Mouse (Mus musculus) ES-Bruce4 (cell line): ENCODE measurements at regions not wholly inside any gene's neighbourhood (a gene's known extent, or its start where the extent isn't known, plus 50 kb on each side); places are given as distances from the start of the nearest gene placed in this dataset.

Experiments
- H3K27ac ChIP-seq: 2 replicates; pipeline ENCODE4 v1.5.1; 2012; ENCODE audit warnings: low read length, inconsistent platforms; ENCODE audit not compliant: insufficient read depth
- H3K27me3 ChIP-seq: 2 replicates; pipeline ENCODE4 v1.6.1; 2012; ENCODE audit warnings: mild to moderate bottlenecking, low read length, inconsistent platforms; ENCODE audit not compliant: control insufficient read depth, poor library complexity, insufficient read depth, severe bottlenecking
- H3K36me3 ChIP-seq: 2 replicates; pipeline ENCODE4 v1.6.1; 2012; ENCODE audit warnings: inconsistent platforms, mild to moderate bottlenecking, low read length, moderate library complexity; ENCODE audit not compliant: control insufficient read depth, poor library complexity, insufficient read depth, severe bottlenecking
- H3K4me1 ChIP-seq: one replicate; pipeline ENCODE4 v1.8.1; 2011; ENCODE audit warnings: low read length; ENCODE audit not compliant: control insufficient read depth, insufficient read depth
- H3K4me3 ChIP-seq: 2 replicates; pipeline ENCODE4 v1.5.1; 2011; ENCODE audit warnings: low read depth, mild to moderate bottlenecking, low read length
- H3K9ac ChIP-seq: 2 replicates; pipeline ENCODE4 v1.6.1; 2012; ENCODE audit warnings: low read depth, mild to moderate bottlenecking, inconsistent platforms; ENCODE audit not compliant: poor library complexity, severe bottlenecking
- H3K9me3 ChIP-seq: replicated peaks from 2 replicates; pipeline ENCODE4 v1.6.1; 2012; ENCODE audit warnings: mild to moderate bottlenecking, low read length, inconsistent platforms; ENCODE audit not compliant: control insufficient read depth, poor library complexity, insufficient read depth, severe bottlenecking
- CTCF ChIP-seq: IDR thresholded peaks from one replicate; pipeline ENCODE4 v1.8.1; 2011; ENCODE audit warnings: low read depth, low read length
- EP300 ChIP-seq: IDR thresholded peaks from 2 replicates; pipeline ENCODE4 v1.6.1; 2011; ENCODE audit warnings: low read depth, low read length; ENCODE audit not compliant: insufficient read depth
- POLR2A ChIP-seq: IDR thresholded peaks from one replicate; pipeline ENCODE4 v1.8.1; 2011; ENCODE audit warnings: low read length; ENCODE audit not compliant: insufficient read depth

GRCm38 (mm10) chr1:124793026-124793425 is 642.5 kb downstream of the Actr3 start:
- no peak overlapping the region for H3K9ac ChIP-seq
- H3K36me3 ChIP-seq, result no peaks in the 10 kb centered on the region
- H3K27ac ChIP-seq, result no peak overlapping the region
- H3K4me3 ChIP-seq, result no peak overlapping the region
- TF ChIP-seq CTCF, result no peak
- no peak for TF ChIP-seq EP300
- TF ChIP-seq POLR2A, result no peak
- H3K9me3 ChIP-seq, result no peaks in the 10 kb centered on the region
- H3K27me3 ChIP-seq, result no peaks in the 10 kb centered on the region
- H3K4me1 ChIP-seq, result no peaks in the 10 kb centered on the region

- no peaks in the 10 kb centered on the region for H3K4me1 ChIP-seq
These were observed 644.9 kb downstream of the Actr3 start for GRCm38 (mm10) chr1:124790646-124791045.

GRCm38 (mm10) chr1:124790130-124790529 is 645.4 kb downstream of the Actr3 start:
- Histone ChIP-seq H3K4me1 (no peaks in the 10 kb centered on the region), H3K4me3 (no peak overlapping the region), H3K27me3 (no peaks in the 10 kb centered on the region), H3K9me3 (no peaks in the 10 kb centered on the region), H3K27ac (no peak overlapping the region), H3K9ac (no peak overlapping the region), H3K36me3 (no peaks in the 10 kb centered on the region)
- TF ChIP-seq EP300, result no peak
- TF ChIP-seq POLR2A, result no peak
- TF ChIP-seq CTCF, result no peak

More at GRCm38 (mm10) chr1:124790646-124791045, 644.9 kb downstream of the Actr3 start:
- Histone ChIP-seq H3K9me3 (no peaks in the 10 kb centered on the region), H3K36me3 (no peaks in the 10 kb centered on the region), H3K27ac (no peak overlapping the region), H3K4me3 (no peak overlapping the region), H3K9ac (no peak overlapping the region), H3K27me3 (no peaks in the 10 kb centered on the region)
- TF ChIP-seq CTCF, result no peak
- no peak for TF ChIP-seq POLR2A
- no peak for TF ChIP-seq EP300

- Histone ChIP-seq H3K4me3 (no peak overlapping the region), H3K9ac (no peak overlapping the region), H3K9me3 (no peaks in the 10 kb centered on the region), H3K4me1 (no peaks in the 10 kb centered on the region), H3K27me3 (no peaks in the 10 kb centered on the region), H3K27ac (no peak overlapping the region), H3K36me3 (no peaks in the 10 kb centered on the region)
- TF ChIP-seq POLR2A, result no peak
- no peak for TF ChIP-seq EP300
- TF ChIP-seq CTCF, result no peak
These were observed 652.5 kb downstream of the Actr3 start for GRCm38 (mm10) chr1:124783066-124783465.

GRCm38 (mm10) chr1:124777685-124778084 is 657.8 kb downstream of the Actr3 start:
- no peak overlapping the region for H3K4me3 ChIP-seq
- no peak overlapping the region for H3K9ac ChIP-seq
- no peaks in the 10 kb centered on the region for H3K4me1 ChIP-seq

GRCm38 (mm10) chr1:124756721-124757120 is 678.8 kb downstream of the Actr3 start:
- no peaks in the 10 kb centered on the region for H3K4me1 ChIP-seq
- TF ChIP-seq POLR2A, result no peak
- no peak for TF ChIP-seq EP300
- TF ChIP-seq CTCF, result no peak
- no peak overlapping the region for H3K4me3 ChIP-seq
- H3K27ac ChIP-seq, result no peak overlapping the region
- no peaks in the 10 kb centered on the region for H3K9me3 ChIP-seq
- no peaks in the 10 kb centered on the region for H3K36me3 ChIP-seq
- no peaks in the 10 kb centered on the region for H3K27me3 ChIP-seq
- no peak overlapping the region for H3K9ac ChIP-seq

More at GRCm38 (mm10) chr1:124777685-124778084, 657.8 kb downstream of the Actr3 start:
- no peak overlapping the region for H3K27ac ChIP-seq
- H3K9me3 ChIP-seq, result no peaks in the 10 kb centered on the region
- no peaks in the 10 kb centered on the region for H3K36me3 ChIP-seq
- TF ChIP-seq EP300, result no peak
- no peak for TF ChIP-seq CTCF
- no peak for TF ChIP-seq POLR2A
- no peaks in the 10 kb centered on the region for H3K27me3 ChIP-seq

- Histone ChIP-seq H3K4me3 (no peak overlapping the region), H3K9ac (no peak overlapping the region), H3K27ac (no peak overlapping the region), H3K27me3 (no peaks in the 10 kb centered on the region), H3K36me3 (no peaks in the 10 kb centered on the region), H3K9me3 (no peaks in the 10 kb centered on the region), H3K4me1 (no peaks in the 10 kb centered on the region)
- no peak for TF ChIP-seq CTCF
- TF ChIP-seq POLR2A, result no peak
- no peak for TF ChIP-seq EP300
These were observed 694.4 kb upstream of the Dpp10 start for GRCm38 (mm10) chr1:124739777-124740176.
